Mouse (Mus musculus) small intestine, adult 2 months (tissue): ENCODE results near the gene Mybph. TPM values are rescaled to one million over a fixed set of nuclear protein-coding genes. Genes with fewer than 3 reads are reported as not detected.
A peak's percentile ranks its signal among the peaks of the same experiment; 100 is the strongest.

ENCODE experiments used
- H3K27ac ChIP-seq: fragments of 200-500 bp; 2 replicates; pipeline ENCODE4 v1.5.1; 2012; ENCODE audit warnings: low read depth, low read length, control low read depth, inconsistent platforms; ENCODE audit not compliant: insufficient read depth
- H3K27me3 ChIP-seq: fragments of 200-500 bp; 2 replicates; pipeline ENCODE4 v1.6.1; 2012; ENCODE audit warnings: mild to moderate bottlenecking, moderate library complexity, low read length, inconsistent platforms; ENCODE audit not compliant: control insufficient read depth, insufficient read depth
- H3K36me3 ChIP-seq: fragments of 200-500 bp; 2 replicates; pipeline ENCODE4 v1.6.1; 2012; ENCODE audit warnings: mild to moderate bottlenecking, low read length, control low read depth, inconsistent platforms; ENCODE audit not compliant: control insufficient read depth, insufficient read depth
- H3K4me1 ChIP-seq: fragments of 200-500 bp; 2 replicates; pipeline ENCODE4 v1.6.1; 2012; ENCODE audit warnings: low read length, inconsistent platforms, mixed read lengths; ENCODE audit not compliant: control insufficient read depth, insufficient read depth, insufficient read length
- H3K4me3 ChIP-seq: fragments of 200-500 bp; 2 replicates; pipeline ENCODE4 v1.5.1; 2012; ENCODE audit warnings: low read depth, mild to moderate bottlenecking, control low read depth, inconsistent platforms, low read length, moderate library complexity
- CTCF ChIP-seq: fragments of 200-500 bp; IDR thresholded peaks from 2 replicates; pipeline ENCODE4 v1.5.1; 2012; ENCODE audit warnings: low read depth, mild to moderate bottlenecking, control low read depth, inconsistent platforms, low read length, moderate library complexity, mixed read lengths; ENCODE audit not compliant: insufficient replicate concordance, insufficient read length; ENCODE audit errors: extremely low read depth
- POLR2A ChIP-seq: fragments of 200-500 bp; IDR thresholded peaks from 2 replicates; pipeline ENCODE4 v1.6.1; 2012; ENCODE audit warnings: low read depth, mild to moderate bottlenecking, control low read depth, inconsistent platforms, low read length, moderate library complexity
- WGBS: fragments of 180-500 bp; shearing (Covaris S2); methylation state at CpG from one replicate; pipeline ENCODE4 v1.1.7; 2018; 5-methylcytosine and 5-hydroxymethylcytosine counted together
- polyA plus RNA-seq: library from polyadenylated mRNA; depleted of rRNA; stranded (reverse); fragments of >200 nt; gene quantifications from 2 replicates; pipeline ENCODE4 v1.2.3, GENCODE M21; 2012

The Mybph gene
- polyA plus RNA-seq, 1 experiment: 0.08 TPM

DNA sequence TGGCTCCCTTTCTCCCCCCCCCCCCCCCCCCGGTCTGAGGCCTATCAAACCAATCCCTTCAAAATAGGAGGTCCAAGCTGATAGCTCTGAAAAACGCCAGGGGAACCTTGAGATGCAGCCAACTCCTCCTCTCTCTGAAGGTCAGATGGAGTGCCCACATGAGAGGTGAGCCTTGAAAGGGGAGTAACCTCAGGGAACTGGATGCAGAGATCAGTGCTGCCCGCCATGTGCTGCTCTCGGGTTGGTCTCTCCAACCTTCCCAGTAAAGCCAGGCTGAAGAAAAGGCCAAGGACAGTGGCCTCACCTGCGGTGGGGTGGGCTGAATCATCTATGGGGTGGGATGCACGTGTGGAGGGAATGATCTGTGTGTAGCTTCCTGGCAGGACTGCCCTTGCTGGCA is 19.1 kb downstream of the Mybph start:
- Histone ChIP-seq H3K36me3 (no peaks in the 10 kb centered on the region), H3K4me1 (peaks cover 9% of the 10 kb centered on the region), H3K27ac (no peak overlapping the region), H3K4me3 (no peak overlapping the region), H3K27me3 (no peaks in the 10 kb centered on the region)
- 80% methylated on average over 6 of the region's 6 CpGs for WGBS
- TF ChIP-seq CTCF (no peak), POLR2A (no peak)

DNA sequence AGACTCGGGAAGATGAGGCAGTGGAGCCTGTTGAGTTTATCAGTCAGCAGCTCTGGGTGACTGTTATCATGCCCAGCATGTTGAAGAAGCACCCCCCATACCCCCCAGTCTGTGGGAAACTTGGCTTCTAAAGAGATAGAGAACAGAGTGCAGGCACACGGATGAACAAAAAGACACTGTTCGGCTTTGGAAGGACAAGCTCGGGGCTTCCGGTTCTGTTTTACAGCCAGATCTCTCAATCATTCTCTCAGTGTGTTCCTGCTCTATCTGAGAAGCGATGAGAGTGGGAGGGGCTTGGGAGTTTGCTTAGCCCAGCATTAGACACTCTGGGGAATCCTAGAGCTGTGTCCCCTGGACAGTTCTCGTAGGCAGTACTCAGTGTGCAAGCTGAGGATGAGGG is 20.2 kb downstream of the Mybph start:
- no peak for TF ChIP-seq CTCF
- no peak for TF ChIP-seq POLR2A
- WGBS: 57% methylated on average over 7 of the region's 7 CpGs
- H3K36me3 ChIP-seq: no peaks in the 10 kb centered on the region
- peaks cover 9% of the 10 kb centered on the region for H3K4me1 ChIP-seq
- H3K27me3 ChIP-seq: no peaks in the 10 kb centered on the region
- H3K4me3 ChIP-seq: no peak overlapping the region
- H3K27ac ChIP-seq: no peak overlapping the region

DNA sequence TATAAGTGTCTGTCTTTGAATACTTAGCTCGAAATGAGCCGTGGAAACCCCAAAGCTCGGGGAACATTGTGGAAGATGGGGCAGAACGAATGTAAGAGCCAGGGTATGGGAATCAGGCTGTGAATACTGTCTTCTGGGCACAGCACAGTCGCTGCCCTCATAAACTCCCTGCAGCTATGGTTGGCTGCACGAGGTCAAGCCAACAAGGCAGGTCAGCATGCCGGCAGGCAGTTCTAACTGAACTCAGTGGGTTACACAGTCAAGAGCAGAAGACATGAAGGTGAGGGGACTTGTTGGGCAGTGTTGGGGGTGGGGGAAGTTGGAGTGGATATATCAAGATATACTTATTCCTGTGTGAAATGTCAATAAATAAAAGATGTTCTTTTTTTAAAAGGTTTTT is 21.8 kb downstream of the Mybph start:
- Histone ChIP-seq H3K27me3 (no peaks in the 10 kb centered on the region), H3K4me3 (no peak overlapping the region), H3K4me1 (peaks cover 9% of the 10 kb centered on the region), H3K36me3 (no peaks in the 10 kb centered on the region), H3K27ac (no peak overlapping the region)
- 89% methylated on average over 7 of the region's 7 CpGs for WGBS
- TF ChIP-seq CTCF (no peak), POLR2A (no peak)

DNA sequence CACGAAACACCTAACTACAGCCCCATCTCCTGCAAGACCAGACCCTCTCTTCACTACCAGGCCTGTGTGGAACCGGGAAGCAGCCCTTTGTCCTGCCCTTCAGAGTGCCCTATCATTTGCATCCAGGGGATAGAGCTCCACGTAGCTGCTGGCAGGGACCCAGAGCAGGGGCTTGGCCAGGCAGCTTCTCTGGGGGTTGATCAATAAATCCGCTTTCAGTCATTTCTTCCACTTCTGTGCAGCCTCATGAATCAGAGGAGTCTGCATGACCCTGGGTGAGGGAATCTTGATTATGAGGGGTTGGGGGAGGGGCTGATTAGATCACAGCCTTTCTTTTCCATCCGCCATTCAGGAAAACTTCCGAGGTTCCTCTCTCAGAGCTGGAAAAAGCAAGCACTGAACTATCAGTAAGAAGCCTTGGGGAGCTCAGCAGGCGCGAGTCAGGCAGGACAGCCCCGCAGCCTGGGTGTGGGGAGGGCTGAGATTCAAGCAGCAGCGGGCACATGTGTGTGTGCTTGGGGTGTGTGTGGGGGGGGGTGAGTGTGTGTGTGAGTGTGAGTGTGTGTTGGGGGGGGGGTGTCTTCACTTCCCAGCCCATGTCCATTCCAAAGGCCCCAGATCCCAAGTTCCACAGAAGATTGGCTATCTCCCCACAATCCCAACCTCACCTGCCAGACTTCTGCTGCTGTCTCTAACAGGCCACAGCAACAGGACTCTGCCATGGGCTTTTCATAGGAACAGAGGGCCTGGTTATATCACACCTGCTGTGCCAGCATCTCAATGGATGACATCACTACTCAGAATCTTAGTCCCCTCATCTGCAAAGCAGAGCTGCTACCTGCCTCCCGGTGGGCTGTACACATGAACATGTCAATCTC is 22.7 kb downstream of the Mybph start:
- H3K27ac ChIP-seq: no peak overlapping the region
- H3K36me3 ChIP-seq: no peaks in the 10 kb centered on the region
- H3K27me3 ChIP-seq: no peaks in the 10 kb centered on the region
- TF ChIP-seq POLR2A: no peak
- no peak for TF ChIP-seq CTCF
- no peak overlapping the region for H3K4me3 ChIP-seq
- 47% methylated on average over 11 of the region's 11 CpGs for WGBS
- peaks cover 9% of the 10 kb centered on the region for H3K4me1 ChIP-seq

DNA sequence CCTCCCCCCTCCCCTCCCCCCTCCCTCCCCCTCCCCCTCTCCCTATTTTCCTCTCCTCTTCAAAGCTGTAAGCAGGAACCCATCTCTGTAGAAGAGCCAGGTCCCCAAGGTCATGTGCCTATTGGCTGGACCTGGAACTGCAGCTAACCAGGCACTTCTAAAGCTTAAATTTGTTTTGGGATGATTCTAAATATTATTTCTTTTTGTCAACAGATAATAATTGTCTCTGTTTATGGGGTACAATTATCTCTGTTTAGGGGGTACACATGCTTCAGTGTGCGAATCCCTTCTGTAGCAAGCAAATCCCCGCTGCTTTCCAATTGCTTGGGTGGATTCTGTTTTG is 23.4 kb downstream of the Mybph start:
- no peak overlapping the region for H3K4me3 ChIP-seq
- TF ChIP-seq CTCF (no peak), POLR2A (no peak)
- no peaks in the 10 kb centered on the region for H3K36me3 ChIP-seq
- H3K4me1 ChIP-seq: peaks cover 9% of the 10 kb centered on the region
- no peak overlapping the region for H3K27ac ChIP-seq
- H3K27me3 ChIP-seq: no peaks in the 10 kb centered on the region
- WGBS: 28% methylated on average over 2 of the region's 2 CpGs

DNA sequence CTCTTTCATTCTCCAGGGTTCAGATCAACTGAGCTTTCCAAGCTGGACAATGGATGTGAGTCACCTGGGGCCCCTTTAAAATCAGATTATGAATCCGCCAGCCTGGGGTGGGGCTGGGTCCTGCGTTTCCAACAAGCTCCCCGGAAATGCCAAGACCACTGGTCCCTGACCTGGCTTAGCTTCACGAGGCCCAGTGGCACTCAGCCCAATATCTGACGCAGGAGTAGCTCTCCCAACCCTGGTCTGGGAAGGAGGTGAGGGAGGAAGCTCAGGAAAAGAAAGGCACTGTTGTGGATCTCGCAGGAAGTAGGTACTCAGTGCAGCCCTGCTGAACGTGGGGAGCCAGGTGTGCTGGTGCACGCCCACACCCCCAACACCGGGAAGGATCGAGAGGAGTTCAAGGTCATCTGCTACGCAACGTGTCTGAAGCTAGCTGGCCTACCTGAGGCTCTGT is 23.8 kb downstream of the Mybph start:
- H3K4me3 ChIP-seq: peak overlapping the region; percentile 11; the same call in 1 of the 2 replicates
- no peaks in the 10 kb centered on the region for H3K27me3 ChIP-seq
- H3K27ac ChIP-seq: peak overlapping the region; percentile 93
- no peak for TF ChIP-seq CTCF
- no peak for TF ChIP-seq POLR2A
- H3K36me3 ChIP-seq: no peaks in the 10 kb centered on the region
- WGBS: 21% methylated on average over 12 of the region's 12 CpGs
- peaks cover 11% of the 10 kb centered on the region for H3K4me1 ChIP-seq

DNA sequence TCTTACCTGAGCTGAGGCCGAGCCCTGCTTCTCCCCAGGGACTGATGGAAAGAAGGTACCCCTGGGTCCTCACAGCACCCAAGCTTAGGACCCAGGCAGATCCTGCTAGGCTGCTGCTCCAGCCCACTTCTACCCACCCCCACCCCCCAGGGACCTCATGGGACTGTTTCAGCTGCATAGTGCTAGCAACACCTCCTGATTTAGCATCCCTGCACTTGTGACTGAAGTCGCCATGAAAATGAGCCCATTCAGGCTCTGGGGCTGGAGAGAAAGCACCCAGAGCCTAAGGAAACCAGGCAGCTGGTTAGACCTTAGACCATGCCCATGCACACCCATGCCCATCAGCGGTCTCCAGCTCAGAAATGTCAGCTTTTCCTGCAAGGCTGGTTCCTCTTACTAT is 24.7 kb downstream of the Mybph start:
- H3K27ac ChIP-seq: no peak overlapping the region
- 85% methylated on average over 3 of the region's 3 CpGs for WGBS

More for the DNA sequence above, 24.7 kb downstream of the Mybph start:
- Histone ChIP-seq H3K4me1 (peaks cover 19% of the 10 kb centered on the region), H3K36me3 (no peaks in the 10 kb centered on the region), H3K4me3 (no peak overlapping the region), H3K27me3 (no peaks in the 10 kb centered on the region)
- TF ChIP-seq POLR2A: no peak
